Mouse (Mus musculus) central nervous system, embryonic 14 days (tissue): ENCODE data around the gene Olfr94. TPM values are rescaled to one million over a fixed set of nuclear protein-coding genes. Genes with fewer than 3 reads are reported as not detected.

Source experiments
- polyA plus RNA-seq: library from polyadenylated mRNA; depleted of rRNA; stranded (reverse); fragments of >200 nt; gene quantifications from 2 replicates; pipeline ENCODE4 v1.2.3, GENCODE M21; 2012; rRNA removed

Olfr94 gene
- 0.04 TPM in 1 of 2 replicates, not detected in the other for polyA plus RNA-seq

GRCm38 (mm10) chr17:37200894-37201293 is at the start of gene Olfr94:
Gene Olfr94 (minus strand): TSS chr17:37200994.

GRCm38 (mm10) chr17:37237230-37237629 is 36.4 kb upstream of the Olfr94 start, which contains the start of gene Olfr97:
Gene Olfr97 (minus strand): TSS chr17:37237330.

GRCm38 (mm10) chr17:37219846-37220245 is 19.1 kb upstream of the Olfr94 start, which contains the start of gene Olfr96:
Gene Olfr96 (plus strand): TSS chr17:37220146.

DNA sequence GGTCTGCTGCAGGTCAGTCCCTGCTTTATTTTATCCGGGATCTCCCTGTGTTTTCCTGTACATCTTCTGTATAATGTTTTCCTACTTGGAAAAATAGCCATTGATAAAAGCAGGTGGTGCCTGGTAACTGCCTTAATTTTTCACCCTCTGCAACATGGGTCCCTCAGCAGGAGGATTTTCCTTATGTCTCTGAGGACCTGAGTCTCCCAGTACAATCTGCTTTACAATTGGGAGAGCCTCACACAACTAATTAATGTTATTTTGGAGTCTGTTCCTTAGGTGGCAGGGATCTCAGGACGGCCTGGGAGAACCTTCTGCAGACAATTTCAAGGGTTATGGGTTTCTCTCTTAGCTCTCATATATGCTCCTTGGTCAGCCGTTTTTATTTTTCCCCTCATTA is 12.2 kb upstream of the Olfr94 start, which contains the start of gene Olfr95:
Gene Olfr95, minus strand, starts transcription at position 101 of the 400 bp plus-strand sequence.

GRCm38 (mm10) chr17:37193656-37194055 is 7.1 kb downstream of the Olfr94 start, which contains the start of gene Ubd:
Gene Ubd (plus strand): TSS chr17:37193892.

DNA sequence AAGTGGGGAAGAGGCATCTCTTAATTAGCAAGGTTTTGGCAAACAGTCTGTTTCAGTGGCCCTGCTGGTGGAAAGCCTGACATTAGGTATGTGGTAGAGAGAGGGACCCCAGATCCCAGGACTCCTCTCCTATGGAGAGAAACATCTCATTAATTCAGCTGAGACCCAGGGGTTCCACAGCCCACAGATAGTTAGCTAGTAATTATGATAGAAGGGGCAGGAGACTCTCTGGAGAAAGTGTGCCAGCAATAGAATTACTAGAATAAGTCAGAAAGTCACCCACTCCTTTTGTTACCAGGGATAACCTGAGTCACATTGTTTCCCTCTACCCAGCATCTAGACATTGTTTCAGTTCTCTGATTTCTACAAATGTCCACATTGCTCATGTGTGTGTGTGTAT is 39.4 kb downstream of the Olfr94 start, which contains the start of gene Olfr93:
Gene Olfr93, minus strand, starts transcription at position 101 of the 400 bp plus-strand sequence.

Other genes with a start within 250 kb of the Olfr94 start
- 163 and 175 TPM in 2 replicates for gene Ppp1r11, start 249.3 kb downstream of the Olfr94 start, polyA plus RNA-seq
- gene Znrd1, start 242.4 kb downstream of the Olfr94 start, polyA plus RNA-seq, result 59.2 and 62.7 TPM in 2 replicates
- 4.9 and 5.0 TPM in 2 replicates for gene Znrd1as, start 242.4 kb downstream of the Olfr94 start, polyA plus RNA-seq
- 1.4 and 2.1 TPM in 2 replicates for gene 2410137M14Rik, start 219.8 kb downstream of the Olfr94 start, polyA plus RNA-seq
- 14.7 and 16.0 TPM in 2 replicates for gene H2-M5, start 211.5 kb downstream of the Olfr94 start, polyA plus RNA-seq
- 401 and 458 TPM in 2 replicates for gene Zfp57, start 199.8 kb downstream of the Olfr94 start, polyA plus RNA-seq
- 0.04 and 0.11 TPM in 2 replicates for gene Mog, start 177.6 kb downstream of the Olfr94 start, polyA plus RNA-seq
- gene Gabbr1, start 155.0 kb downstream of the Olfr94 start, polyA plus RNA-seq, result 205 and 209 TPM in 2 replicates
- not detected in 2 replicates for gene Olfr90, start 112.5 kb downstream of the Olfr94 start, polyA plus RNA-seq
- gene Olfr91, start 102.7 kb downstream of the Olfr94 start, polyA plus RNA-seq, result not detected in 2 replicates
- gene Olfr92, start 80.9 kb downstream of the Olfr94 start, polyA plus RNA-seq, result not detected in 2 replicates
- not detected in 2 replicates for gene Olfr93, start 39.5 kb downstream of the Olfr94 start, polyA plus RNA-seq
- 0.15 and 0.41 TPM in 2 replicates for gene Ubd, start 7.1 kb downstream of the Olfr94 start, polyA plus RNA-seq
- 0.01 TPM in 1 of 2 replicates, not detected in the other for gene Olfr95, start 12.1 kb upstream of the Olfr94 start, polyA plus RNA-seq
- gene Olfr96, start 19.2 kb upstream of the Olfr94 start, polyA plus RNA-seq, result not detected in 2 replicates
- not detected in 2 replicates for gene Olfr97, start 36.3 kb upstream of the Olfr94 start, polyA plus RNA-seq
- not detected in 2 replicates for gene Olfr98, start 62.8 kb upstream of the Olfr94 start, polyA plus RNA-seq
- 0.74 and 0.78 TPM in 2 replicates for gene H2-M3, start 69.2 kb upstream of the Olfr94 start, polyA plus RNA-seq
- not detected in 2 replicates for gene Olfr99, start 82.5 kb upstream of the Olfr94 start, polyA plus RNA-seq
- not detected in 2 replicates for gene Olfr101, start 103.3 kb upstream of the Olfr94 start, polyA plus RNA-seq
- not detected in 2 replicates for gene Olfr102, start 116.1 kb upstream of the Olfr94 start, polyA plus RNA-seq
- not detected in 2 replicates for gene Olfr103, start 138.7 kb upstream of the Olfr94 start, polyA plus RNA-seq
- not detected in 2 replicates for gene Olfr104-ps, start 158.6 kb upstream of the Olfr94 start, polyA plus RNA-seq
- not detected in 2 replicates for gene Olfr105-ps, start 178.0 kb upstream of the Olfr94 start, polyA plus RNA-seq
- not detected in 2 replicates for gene Olfr106-ps, start 189.4 kb upstream of the Olfr94 start, polyA plus RNA-seq
- not detected in 2 replicates for gene Olfr107, start 198.2 kb upstream of the Olfr94 start, polyA plus RNA-seq
- gene Olfr108, start 244.5 kb upstream of the Olfr94 start, polyA plus RNA-seq, result not detected in 2 replicates